Mouse (Mus musculus) forebrain, embryonic 14.5 days (tissue): ENCODE measurements around the gene Haus2. TPM values are rescaled to one million over a fixed set of nuclear protein-coding genes. Genes with fewer than 3 reads are reported as not detected.
A peak's percentile ranks its signal among the peaks of the same experiment; 100 is the strongest.

ENCODE experiments used
- ATAC-seq: fragments of 200-750 bp; cut with Nextera tagmentation; 2 replicates; pipeline ENCODE4 v1.8.0; 2017; ENCODE audit warnings: mild to moderate bottlenecking, moderate library complexity
- DNase-seq: peaks from one replicate; pipeline ENCODE4 v3.0.0-alpha.2; 2015; ENCODE audit warnings: low spot score
- H3K27ac ChIP-seq: fragments of 300-500 bp; sonication (generic); 2 replicates; pipeline ENCODE4 v1.5.1; 2014; ENCODE audit warnings: low read depth, mild to moderate bottlenecking, control low read depth, low read length, moderate library complexity
- H3K27me3 ChIP-seq: fragments of 300-500 bp; sonication (generic); replicated peaks from 2 replicates; pipeline ENCODE4 v1.6.1; 2014; ENCODE audit warnings: low read length, control low read depth, mixed read lengths; ENCODE audit not compliant: control insufficient read depth, insufficient read depth
- H3K36me3 ChIP-seq: fragments of 300-500 bp; sonication (generic); 2 replicates; pipeline ENCODE4 v1.6.1; 2014; ENCODE audit warnings: low read length, control low read depth; ENCODE audit not compliant: control insufficient read depth, insufficient read depth
- H3K4me1 ChIP-seq: fragments of 300-500 bp; sonication (generic); 2 replicates; pipeline ENCODE4 v1.6.1; 2014; ENCODE audit warnings: antibody characterized with exemption, low read length, control low read depth; ENCODE audit not compliant: control insufficient read depth, insufficient read depth
- H3K4me2 ChIP-seq: fragments of 300-500 bp; sonication (generic); 2 replicates; pipeline ENCODE4 v1.6.1; 2014; ENCODE audit warnings: mild to moderate bottlenecking, control low read depth, low read length
- H3K4me3 ChIP-seq: fragments of 300-500 bp; sonication (generic); 2 replicates; pipeline ENCODE4 v1.5.1; 2014; ENCODE audit warnings: low read depth, low read length, control low read depth
- H3K9ac ChIP-seq: fragments of 300-500 bp; sonication (generic); 2 replicates; pipeline ENCODE4 v1.6.1; 2014; ENCODE audit warnings: mild to moderate bottlenecking, low read length, control low read depth, moderate library complexity
- H3K9me3 ChIP-seq: fragments of 300-500 bp; sonication (generic); replicated peaks from 2 replicates; pipeline ENCODE4 v1.6.1; 2016; ENCODE audit warnings: low read length, control low read depth, mixed read lengths; ENCODE audit not compliant: control insufficient read depth
- WGBS: fragments of 180-500 bp; shearing (Covaris S2); extraction: QIAGEN DNeasy Blood & Tissue Kit; methylation state at CpG from one replicate; pipeline ENCODE4 v1.1.7; 2014; 5-methylcytosine and 5-hydroxymethylcytosine counted together
- polyA plus RNA-seq: library from polyadenylated mRNA; unstranded; fragments of >200 nt; fragmentation: Nextera tagmentation; extraction: Ambion mirVana; gene quantifications from 2 replicates; pipeline ENCODE4 v1.2.1, GENCODE M21; 2014

The Haus2 gene
- polyA plus RNA-seq, 1 experiment from 2014 or later: 24.3 TPM

DNA sequence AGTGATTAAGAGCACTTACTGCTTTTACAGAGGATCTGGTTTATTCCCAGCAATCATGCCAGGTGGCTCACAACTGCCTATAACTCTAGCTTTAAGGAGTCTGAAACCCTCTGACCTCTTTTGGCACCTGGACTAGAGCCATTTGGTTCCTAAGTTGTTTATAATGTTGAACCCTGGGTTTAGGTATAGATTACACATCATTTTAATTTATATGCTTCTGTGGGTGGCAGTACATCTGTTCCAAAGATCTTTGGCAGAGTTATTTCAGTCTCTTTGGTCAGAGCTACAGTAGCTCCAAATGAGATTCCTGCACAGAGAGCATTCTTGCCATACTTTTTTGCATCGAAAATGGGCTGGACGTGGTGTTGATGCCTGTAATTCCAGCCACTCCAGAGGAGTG lies 11.4 kb upstream of the Haus2 start:
- H3K27ac ChIP-seq: no peak overlapping the region
- WGBS: 90% methylated on average over 2 of the region's 2 CpGs
- no peak overlapping the region for H3K9ac ChIP-seq
- no peaks in the 10 kb centered on the region for H3K9me3 ChIP-seq
- ATAC-seq: no peak
- no peaks in the 10 kb centered on the region for H3K27me3 ChIP-seq
- no peak overlapping the region for H3K4me2 ChIP-seq
- H3K36me3 ChIP-seq: peaks cover 61% of the 10 kb centered on the region
- no peak overlapping the region for H3K4me3 ChIP-seq
- DNase-seq: no peak
- H3K4me1 ChIP-seq: no peaks in the 10 kb centered on the region

DNA sequence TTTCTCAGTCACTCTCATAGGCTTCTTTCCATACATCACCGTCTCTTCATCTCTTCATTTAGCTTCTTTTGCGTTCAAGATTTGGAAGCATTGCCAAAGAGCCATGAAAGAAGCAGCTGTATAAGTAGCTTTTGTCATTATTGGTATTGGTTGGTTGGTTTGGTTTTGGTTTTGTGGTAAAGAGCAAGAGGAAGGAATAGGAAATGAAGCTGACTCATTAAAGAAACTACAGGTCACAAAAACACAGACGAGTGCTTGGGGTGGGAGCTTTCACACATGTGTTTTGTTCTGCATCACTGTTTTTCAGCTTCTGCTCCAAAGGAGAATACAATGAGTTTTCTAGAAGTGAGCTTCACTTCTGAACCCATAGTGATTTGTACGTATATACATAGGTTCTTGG lies 9.7 kb upstream of the Haus2 start:
- ATAC-seq (no peak), DNase-seq (no peak)
- Histone ChIP-seq H3K36me3 (peaks cover 61% of the 10 kb centered on the region), H3K9ac (no peak overlapping the region), H3K4me2 (no peak overlapping the region), H3K27me3 (no peaks in the 10 kb centered on the region), H3K4me3 (no peak overlapping the region), H3K9me3 (no peaks in the 10 kb centered on the region), H3K27ac (no peak overlapping the region), H3K4me1 (no peaks in the 10 kb centered on the region)
- WGBS: 85% methylated on average over 4 of the region's 4 CpGs

DNA sequence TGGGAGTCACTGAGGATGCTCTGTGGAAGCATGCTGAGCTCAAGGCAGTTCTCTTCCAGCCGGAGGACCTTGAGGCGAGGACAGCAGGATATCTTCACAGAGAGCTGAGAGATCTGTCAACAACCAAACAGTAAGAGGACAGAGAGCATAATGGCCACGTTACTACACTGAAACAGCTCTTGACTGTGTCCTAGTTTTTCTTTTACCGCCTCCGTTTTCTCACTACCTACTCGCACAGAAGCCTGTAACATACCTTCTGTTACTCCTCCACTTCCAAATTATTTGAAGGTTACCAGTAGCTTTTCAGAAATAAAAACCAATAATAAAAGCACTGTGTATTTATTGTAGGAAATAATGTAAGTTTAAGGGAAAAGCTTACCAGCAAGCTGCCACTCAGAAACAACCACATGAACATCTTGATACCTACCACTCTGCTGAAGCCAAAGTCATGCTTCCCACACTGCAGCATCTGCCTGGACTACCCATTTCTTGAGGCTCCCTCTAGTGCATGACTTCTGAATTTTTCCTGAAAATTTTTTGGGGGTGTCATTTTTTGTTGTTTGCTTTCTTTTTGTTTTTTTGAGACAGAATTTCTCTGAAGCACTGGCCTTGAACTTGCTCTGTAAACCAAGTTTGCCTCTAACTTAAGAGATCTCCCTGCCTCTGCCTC lies 3.0 kb upstream of the Haus2 start:
- ATAC-seq: no peak
- Histone ChIP-seq H3K27me3 (no peaks in the 10 kb centered on the region), H3K36me3 (peaks cover 26% of the 10 kb centered on the region), H3K4me1 (peaks cover 8% of the 10 kb centered on the region; the same call in 1 of the 2 replicates), H3K4me3 (no peak overlapping the region), H3K9ac (no peak overlapping the region), H3K4me2 (no peak overlapping the region), H3K9me3 (no peaks in the 10 kb centered on the region), H3K27ac (no peak overlapping the region)
- DNase-seq: peak; percentile 25
- WGBS: 88% methylated on average over 6 of the region's 6 CpGs

DNA sequence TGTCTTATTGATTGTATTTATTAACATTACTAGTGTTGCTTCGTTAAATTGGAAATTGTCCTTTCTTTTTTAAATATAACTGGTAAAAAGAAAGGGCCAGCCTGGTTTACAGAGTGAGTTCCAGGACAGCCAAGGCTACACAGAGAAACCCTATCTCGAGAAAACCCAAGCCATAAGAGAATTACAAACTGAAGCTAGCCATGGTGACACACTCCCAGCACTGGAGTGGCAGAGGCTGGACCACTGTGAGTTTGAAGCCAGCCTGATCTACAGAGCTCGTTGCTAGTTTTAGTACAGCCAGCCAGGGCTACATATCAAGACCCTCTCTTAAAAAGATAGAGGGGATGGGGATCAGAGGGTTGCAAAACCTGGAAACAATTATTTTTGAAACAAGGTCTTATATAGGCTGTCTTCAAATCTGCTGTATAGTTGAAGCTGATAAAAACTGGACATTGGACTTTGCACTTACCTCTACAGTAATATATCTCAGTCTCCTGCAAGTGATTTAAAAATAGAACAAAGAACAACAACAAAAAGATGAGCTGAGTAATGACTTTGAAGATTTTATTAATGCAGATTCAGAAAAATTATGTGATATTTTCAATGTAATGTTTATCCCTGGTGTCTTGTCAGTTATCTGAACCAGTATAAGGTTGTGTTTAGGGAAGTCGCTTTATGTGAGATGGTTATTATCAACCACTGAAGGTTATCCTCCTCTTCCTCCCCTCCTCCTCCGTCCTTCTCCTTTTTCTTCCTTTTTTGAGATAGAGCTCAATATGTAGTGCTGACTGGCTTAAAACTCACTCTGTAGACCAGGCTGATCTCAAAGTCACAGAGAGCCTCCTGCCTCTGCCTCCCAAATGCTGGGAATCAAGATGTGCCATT lies 7.3 kb downstream of the Haus2 start:
- Histone ChIP-seq H3K9ac (no peak overlapping the region), H3K9me3 (no peaks in the 10 kb centered on the region), H3K27me3 (no peaks in the 10 kb centered on the region), H3K27ac (no peak overlapping the region), H3K4me1 (no peaks in the 10 kb centered on the region), H3K36me3 (peaks cover 31% of the 10 kb centered on the region), H3K4me3 (no peak overlapping the region), H3K4me2 (no peak overlapping the region)
- DNase-seq: no peak
- ATAC-seq: no peak
- WGBS: 92% methylated on average over 5 of the region's 5 CpGs

DNA sequence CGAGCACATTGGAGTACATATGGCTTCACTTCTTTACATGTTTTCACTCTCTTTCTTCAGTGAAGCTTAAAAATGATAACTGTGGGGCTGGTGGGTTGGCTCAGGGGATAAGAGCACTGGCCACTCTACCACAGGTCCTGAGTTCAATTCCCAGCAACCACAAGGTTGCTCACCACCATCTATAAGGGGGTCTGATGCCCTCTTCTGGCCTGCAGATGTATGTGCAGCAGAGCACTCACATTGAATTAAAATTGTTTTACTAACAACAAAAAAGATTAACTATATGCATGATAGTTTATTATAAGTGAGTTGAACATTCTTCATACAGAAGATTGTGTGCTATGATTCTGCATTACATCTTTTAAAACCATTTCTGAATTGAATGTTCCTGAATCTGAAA lies 10.4 kb downstream of the Haus2 start:
- H3K4me2 ChIP-seq: no peak overlapping the region

DNA sequence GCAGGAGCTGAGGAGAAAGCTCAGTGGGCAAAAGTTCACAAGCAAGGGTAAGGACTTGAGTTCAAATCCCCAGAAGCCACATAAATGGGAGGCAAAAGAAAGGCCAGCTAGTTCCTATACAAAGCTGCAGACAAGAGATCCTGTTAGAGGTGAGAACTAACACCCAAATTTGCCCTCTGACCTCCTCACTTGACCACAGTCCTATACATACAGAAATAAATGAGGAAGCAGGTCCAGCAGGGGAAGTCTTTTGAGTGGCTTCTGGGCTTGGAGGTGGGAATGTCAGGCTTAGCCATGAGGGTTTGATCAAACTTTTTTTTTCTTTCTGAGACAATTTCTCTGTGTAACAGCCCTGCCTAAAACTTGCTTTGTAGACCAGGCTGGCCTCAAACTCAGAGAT lies 13.7 kb downstream of the Haus2 start:
- Histone ChIP-seq H3K9me3 (no peaks in the 10 kb centered on the region), H3K4me2 (no peak overlapping the region), H3K9ac (no peak overlapping the region), H3K27ac (no peak overlapping the region), H3K27me3 (no peaks in the 10 kb centered on the region), H3K4me3 (no peak overlapping the region), H3K36me3 (peaks cover 14% of the 10 kb centered on the region), H3K4me1 (no peaks in the 10 kb centered on the region)
- no peak for DNase-seq
- no peak for ATAC-seq

More for the DNA sequence above, 10.4 kb downstream of the Haus2 start:
- Histone ChIP-seq H3K9me3 (no peaks in the 10 kb centered on the region), H3K9ac (no peak overlapping the region), H3K27me3 (no peaks in the 10 kb centered on the region), H3K4me1 (no peaks in the 10 kb centered on the region), H3K36me3 (peaks cover 31% of the 10 kb centered on the region), H3K4me3 (no peak overlapping the region), H3K27ac (no peak overlapping the region)
- no peak for ATAC-seq
- DNase-seq: no peak
- WGBS: 94% methylated on average over 1 of the region's 1 CpGs

DNA sequence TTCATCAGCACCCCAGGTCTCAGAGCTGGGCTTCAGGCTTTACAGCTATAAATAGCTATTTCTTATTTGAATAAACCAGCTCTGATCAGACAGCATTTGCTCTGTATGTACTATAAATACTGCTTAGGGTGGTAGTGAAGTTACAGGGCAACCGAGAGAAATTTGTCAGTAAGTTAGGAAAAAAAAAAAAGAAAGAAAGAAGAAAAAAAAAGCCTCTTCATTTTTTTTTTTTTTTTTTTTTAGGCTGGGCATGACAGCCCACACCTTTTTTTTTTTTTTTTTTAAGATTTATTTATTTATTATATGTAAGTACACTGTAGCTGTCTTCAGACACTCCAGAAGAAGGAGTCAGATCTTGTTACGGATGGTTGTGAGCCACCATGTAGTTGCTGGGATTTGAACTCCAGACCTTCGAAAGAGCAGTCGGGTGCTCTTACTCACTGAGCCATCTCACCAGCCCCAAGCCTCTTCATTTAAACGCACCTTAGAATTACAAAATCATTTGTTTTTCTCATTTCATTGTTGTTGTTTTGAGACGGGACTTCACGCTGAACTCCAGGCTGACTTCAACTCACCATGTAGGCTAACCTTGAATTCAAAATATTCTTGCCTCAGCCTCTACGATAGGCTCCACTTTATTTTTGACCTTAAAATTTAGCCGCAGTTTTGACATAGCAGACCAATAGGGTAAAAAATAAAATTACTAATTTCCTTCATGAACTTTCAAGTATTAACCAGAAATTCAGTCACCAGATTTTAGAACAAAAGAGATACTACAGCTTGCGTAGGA lies 19.1 kb downstream of the Haus2 start:
- Histone ChIP-seq H3K27ac (0 out of 2 replicates have a peak overlapping the region, but pooled peaks have one; percentile 40), H3K9me3 (no peaks in the 10 kb centered on the region), H3K9ac (peak overlapping the region; percentile 35; the same call in 1 of the 2 replicates), H3K4me2 (peak overlapping the region; percentile 46), H3K27me3 (no peaks in the 10 kb centered on the region), H3K4me1 (no peaks in the 10 kb centered on the region), H3K4me3 (peak overlapping the region; percentile 45), H3K36me3 (no peaks in the 10 kb centered on the region)
- ATAC-seq (peak; percentile 19), DNase-seq (no peak)
- 27% methylated on average over 10 of the region's 10 CpGs for WGBS

DNA sequence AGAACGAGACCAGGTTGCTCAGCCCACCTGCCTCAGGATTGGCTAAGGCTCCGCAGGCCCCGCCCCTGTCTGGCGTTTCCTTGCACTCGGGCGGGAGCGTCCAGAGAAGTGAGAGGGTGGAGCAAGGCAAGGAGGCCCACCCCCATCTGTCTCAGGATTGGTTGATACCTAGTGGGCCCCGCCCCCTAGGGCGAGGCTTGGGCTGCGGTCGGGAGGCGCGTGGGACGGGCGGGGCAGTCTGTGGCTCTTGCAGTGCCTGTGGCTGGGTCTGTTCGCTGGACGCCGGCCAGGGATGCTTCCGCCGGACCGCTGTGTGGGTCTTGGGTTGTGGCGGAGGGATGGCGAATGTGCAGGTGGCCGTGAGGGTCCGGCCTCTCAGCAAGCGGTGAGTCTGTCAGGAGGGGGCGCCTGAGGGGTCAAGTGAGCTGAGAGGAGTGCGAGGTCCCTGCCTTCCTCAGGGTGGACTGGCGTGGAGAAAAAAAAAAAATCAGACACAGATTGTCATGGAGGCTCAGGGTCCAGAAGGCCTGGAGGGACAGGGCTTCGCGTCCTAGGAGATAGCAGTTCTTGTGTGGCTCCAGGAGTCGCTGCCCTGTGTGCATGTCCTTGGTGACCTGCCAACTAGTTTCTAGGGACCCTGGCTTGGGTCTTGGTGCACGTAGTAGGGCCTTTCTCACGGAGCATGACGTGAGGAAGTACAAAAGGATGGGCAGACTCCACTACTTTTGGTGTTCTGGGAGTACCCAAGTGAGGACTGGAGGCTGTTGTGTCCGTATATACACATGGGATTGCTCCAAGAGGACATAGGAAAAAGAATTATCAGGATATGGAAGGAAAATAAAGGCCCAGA lies 19.9 kb downstream of the Haus2 start, which contains the start of gene Stard9:
Gene Stard9, plus strand, starts transcription at position 236 of the 850 bp plus-strand sequence.
- 1% methylated on average over 36 of the region's 36 CpGs for WGBS

More for the DNA sequence above, 19.9 kb downstream of the Haus2 start, which contains the start of gene Stard9:
- Histone ChIP-seq H3K4me3 (peak within 1 kb of the TSS; percentile 45), H3K27me3 (no peaks in the 10 kb centered on the region), H3K9me3 (no peaks in the 10 kb centered on the region), H3K9ac (peak within 1 kb of the TSS; percentile 60), H3K4me2 (peak within 1 kb of the TSS; percentile 59), H3K4me1 (no peaks in the 10 kb centered on the region), H3K27ac (0 out of 2 replicates have a peak within 1 kb of the TSS, but pooled peaks have one; percentile 40), H3K36me3 (no peaks in the 10 kb centered on the region)
- ATAC-seq: peak; percentile 100
- DNase-seq: peak; percentile 100
